ENCODE assay signal across 9 mouse cellular contexts in the genomic region with DNA sequence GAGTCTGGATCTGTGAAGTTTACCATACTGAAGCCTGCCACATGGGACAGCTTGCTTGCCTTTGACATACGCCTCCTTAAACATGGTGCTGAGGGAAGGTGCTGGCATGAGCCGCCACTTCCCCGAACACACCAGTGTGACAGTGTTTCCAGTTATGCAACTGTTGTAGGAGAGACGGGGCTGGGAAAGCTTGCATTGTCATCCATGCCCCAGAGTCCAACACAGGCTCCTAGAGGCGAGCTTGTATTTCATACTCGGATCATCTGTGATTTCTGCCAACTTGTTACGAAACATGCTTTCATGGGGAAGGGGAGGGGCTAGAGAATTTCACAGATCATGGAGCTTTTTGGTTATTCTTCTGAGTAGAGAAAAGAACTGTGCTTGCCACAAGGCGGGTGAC.
DNase-seq lines count a peak whose midpoint lies in the region; TF ChIP-seq lines count a peak whose summit lies in the region.
"Had no signal": no experiment of that assay in that cellular context is flagged by ENCODE, and none has a peak within 500 bp of the region (broad histone marks: within the 10 kb centered on the region; RNA-seq: fewer than 3 reads in every experiment).

No protein-coding gene starts in this region.

- intact Hi-C loops in left cerebral cortex, postnatal 10 days (cut with DNase I) = no loop called here
- intact Hi-C loops in gastrocnemius, postnatal 14 days (cut with DNase I; ENCODE audit: low total_unique reads) = no loop called here
- intact Hi-C loops in left cerebral cortex, adult 2 months (cut with DNase I) = no loop called here

- H3K4me3 ChIP-seq in left cerebral cortex, adult 2 months = no peak overlapping the region; the same call in 1 of the 2 replicates
- H3K4me3 ChIP-seq: hindbrain, embryonic 12.5 days; limb, embryonic 15.5 days had no signal

- peak overlapping the region; percentile 55 for H3K27ac ChIP-seq in left cerebral cortex, adult 2 months
- H3K27ac ChIP-seq: hindbrain, embryonic 12.5 days; limb, embryonic 15.5 days had no signal

- no peak for TF ChIP-seq CTCF in left cerebral cortex, adult 2 months (IDR thresholded peaks at IDR 0.05)

- DNase-seq in left cerebral cortex, adult 18-20 months (ENCODE audit: low spot score in 2 of 2) = peak; percentile 43 to 55
- no peak for DNase-seq in left cerebral cortex, postnatal 10 days (ENCODE audit: extremely low spot score in 1 of 2, low spot score in 2 of 2)
- DNase-seq in gastrocnemius, postnatal 14 days = peak; percentile 9
- peak; percentile 16 to 19 for DNase-seq in left cerebral cortex, adult 2 months (ENCODE audit: extremely low spot score in 1 of 2, low spot score in 2 of 2)
- DNase-seq in skeletal muscle tissue, adult 2 months (ENCODE audit: low read depth, low spot score) = peak; percentile 68
- no peak for DNase-seq in embryo, embryonic 10 days (ENCODE audit: low spot score)
- no peak for DNase-seq in thymus, postnatal 36 days

Comparison
In these comparisons a context has a peak if more than half of its experiments do, and no peak if none do; other contexts are left out.
1. DNase-seq: peak in left cerebral cortex, adult 18-20 months (2 of 2), gastrocnemius, postnatal 14 days (single experiment), left cerebral cortex, adult 2 months (2 of 2) and skeletal muscle tissue, adult 2 months (single experiment); none in left cerebral cortex, postnatal 10 days (0 of 2), embryo, embryonic 10 days (single experiment) and thymus, postnatal 36 days (0 of 2).